Mouse (Mus musculus): ENCODE measurements at regions not wholly inside any gene's neighbourhood (a gene's known extent, or its start where the extent isn't known, plus 50 kb on each side); places are given as distances from the start of the nearest gene placed in this dataset.

GRCm38 (mm10) chr1:19407556-19407955 lies 198.8 kb downstream of the Tfap2b start:
- no peaks in the 10 kb centered on the region for H3K9me3 ChIP-seq (replicated peaks; ENCODE audit: insufficient read depth, low read length)
- no peak overlapping the region for H3K4me3 ChIP-seq (ENCODE audit: control insufficient read depth in 1 of 2, insufficient read depth in 1 of 2, low read depth in 2 of 2, low read length in 2 of 2)
- H3K9ac ChIP-seq (ENCODE audit: control insufficient read depth, low read depth, low read length, poor library complexity, severe bottlenecking), result no peak overlapping the region
- no peaks in the 10 kb centered on the region for H3K4me1 ChIP-seq (ENCODE audit: control insufficient read depth in 1 of 2, insufficient read depth in 2 of 2, low read length in 2 of 2)
- TF ChIP-seq MYC (IDR thresholded peaks at IDR 0.05; ENCODE audit: low read depth, low read length), result no peak
- TF ChIP-seq JUND (IDR thresholded peaks at IDR 0.05; ENCODE audit: low read depth, low read length), result no peak
- TF ChIP-seq TBP (IDR thresholded peaks at IDR 0.05; ENCODE audit: low read depth, low read length), result no peak
- TF ChIP-seq BHLHE40 (IDR thresholded peaks at IDR 0.05; ENCODE audit: borderline replicate concordance, low read depth, low read length), result no peak
- no peak for TF ChIP-seq CTCF (IDR thresholded peaks at IDR 0.05 in 2 of 3, conservative IDR thresholded peaks at IDR 0.05 in 1 of 3; ENCODE audit: control insufficient read depth in 1 of 3, insufficient read depth in 1 of 3, low read depth in 2 of 3, low read length in 3 of 3, poor library complexity in 1 of 3, severe bottlenecking in 1 of 3)
- TF ChIP-seq ZNF384 (IDR thresholded peaks at IDR 0.05; ENCODE audit: low read depth, low read length), result no peak
- no peak for TF ChIP-seq CHD1 (IDR thresholded peaks at IDR 0.05; ENCODE audit: low read depth, low read length)
- TF ChIP-seq MYB (IDR thresholded peaks at IDR 0.05; ENCODE audit: low read depth, low read length), result no peak
- no peak for TF ChIP-seq ZMIZ1 (IDR thresholded peaks at IDR 0.05; ENCODE audit: low read depth, low read length)
- no peak for TF ChIP-seq MXI1 (IDR thresholded peaks at IDR 0.05; ENCODE audit: low read depth, low read length)
- TF ChIP-seq NELFE (IDR thresholded peaks at IDR 0.05; ENCODE audit: low read depth, low read length), result no peak
- no peak for TF ChIP-seq USF2 (IDR thresholded peaks at IDR 0.05; ENCODE audit: borderline replicate concordance in 1 of 2, insufficient read depth in 1 of 2, low read depth in 1 of 2, low read length in 2 of 2)
- no peak for TF ChIP-seq EP300 (IDR thresholded peaks at IDR 0.05; ENCODE audit: low read depth in 1 of 2, low read length in 2 of 2)
- no peak for TF ChIP-seq USF1 (IDR thresholded peaks at IDR 0.05; ENCODE audit: low read depth, low read length)
- H3K27ac ChIP-seq (ENCODE audit: control insufficient read depth, low read depth, low read length), result no peak overlapping the region
- no peak for DNase-seq (ENCODE audit: low read depth, low spot score)
- H3K36me3 ChIP-seq (ENCODE audit: control insufficient read depth in 1 of 2, insufficient read depth in 2 of 2, low read length in 2 of 2), result no peaks in the 10 kb centered on the region
- no peaks in the 10 kb centered on the region for H3K79me2 ChIP-seq (ENCODE audit: control insufficient read depth, insufficient read depth, low read length, poor library complexity)
- no peaks in the 10 kb centered on the region for H3K27me3 ChIP-seq (ENCODE audit: control insufficient read depth in 1 of 2, insufficient read depth in 2 of 2, low read length in 2 of 2)

GRCm38 (mm10) chr1:19412345-19412744 lies 203.6 kb downstream of the Tfap2b start:
- Histone ChIP-seq H3K9ac (ENCODE audit: control insufficient read depth, low read depth, low read length, poor library complexity, severe bottlenecking) (no peak overlapping the region), H3K27ac (ENCODE audit: control insufficient read depth, low read depth, low read length) (no peak overlapping the region), H3K9me3 (replicated peaks; ENCODE audit: insufficient read depth, low read length) (no peaks in the 10 kb centered on the region), H3K36me3 (ENCODE audit: control insufficient read depth in 1 of 2, insufficient read depth in 2 of 2, low read length in 2 of 2) (no peaks in the 10 kb centered on the region), H3K79me2 (ENCODE audit: control insufficient read depth, insufficient read depth, low read length, poor library complexity) (no peaks in the 10 kb centered on the region), H3K27me3 (ENCODE audit: control insufficient read depth in 1 of 2, insufficient read depth in 2 of 2, low read length in 2 of 2) (no peaks in the 10 kb centered on the region), H3K4me3 (ENCODE audit: control insufficient read depth in 1 of 2, insufficient read depth in 1 of 2, low read depth in 2 of 2, low read length in 2 of 2) (no peak overlapping the region), H3K4me1 (ENCODE audit: control insufficient read depth in 1 of 2, insufficient read depth in 2 of 2, low read length in 2 of 2) (no peaks in the 10 kb centered on the region)
- no peak for DNase-seq (ENCODE audit: low read depth, low spot score)
- TF ChIP-seq ZNF384 (IDR thresholded peaks at IDR 0.05; ENCODE audit: low read depth, low read length), result no peak
- TF ChIP-seq CHD2 (IDR thresholded peaks at IDR 0.05; ENCODE audit: low read length), result no peak
- TF ChIP-seq RAD21 (IDR thresholded peaks at IDR 0.05; ENCODE audit: low read depth, low read length), result no peak
- TF ChIP-seq GATA1 (IDR thresholded peaks at IDR 0.05; ENCODE audit: low read depth, low read length), result no peak
- no peak for TF ChIP-seq USF2 (IDR thresholded peaks at IDR 0.05; ENCODE audit: borderline replicate concordance in 1 of 2, insufficient read depth in 1 of 2, low read depth in 1 of 2, low read length in 2 of 2)
- TF ChIP-seq NRF1 (IDR thresholded peaks at IDR 0.05; ENCODE audit: insufficient read depth, low read depth, low read length, poor library complexity, severe bottlenecking), result no peak
- no peak for TF ChIP-seq NELFE (IDR thresholded peaks at IDR 0.05; ENCODE audit: low read depth, low read length)
- TF ChIP-seq SMC3 (IDR thresholded peaks at IDR 0.05; ENCODE audit: low read depth, low read length), result no peak
- TF ChIP-seq MAX (IDR thresholded peaks at IDR 0.05; ENCODE audit: low read length), result no peak
- TF ChIP-seq POLR2A (IDR thresholded peaks at IDR 0.05; ENCODE audit: control insufficient read depth in 1 of 2, insufficient read depth in 1 of 2, low read depth in 1 of 2, low read length in 2 of 2, poor library complexity in 1 of 2), result no peak
- TF ChIP-seq HCFC1 (IDR thresholded peaks at IDR 0.05; ENCODE audit: low read depth, low read length), result no peak
- no peak for TF ChIP-seq TBP (IDR thresholded peaks at IDR 0.05; ENCODE audit: low read depth, low read length)
- TF ChIP-seq SIN3A (IDR thresholded peaks at IDR 0.05; ENCODE audit: low read length), result no peak
- no peak for TF ChIP-seq CTCF (IDR thresholded peaks at IDR 0.05 in 2 of 3, conservative IDR thresholded peaks at IDR 0.05 in 1 of 3; ENCODE audit: control insufficient read depth in 1 of 3, insufficient read depth in 1 of 3, low read depth in 2 of 3, low read length in 3 of 3, poor library complexity in 1 of 3, severe bottlenecking in 1 of 3)
- no peak for TF ChIP-seq TCF12 (IDR thresholded peaks at IDR 0.05; ENCODE audit: low read depth, low read length)
- TF ChIP-seq RCOR1 (IDR thresholded peaks at IDR 0.05; ENCODE audit: low read depth, low read length), result no peak
